Mouse (Mus musculus) forebrain, embryonic 15.5 days (tissue): Measurements from ENCODE around the gene Dhx8. TPM values are rescaled to one million over a fixed set of nuclear protein-coding genes. Genes with fewer than 3 reads are reported as not detected.

Experiments
- ATAC-seq: fragments of 200-750 bp; cut with Nextera tagmentation; replicated peaks from 2 replicates; pipeline ENCODE4 v1.8.0; 2017; ENCODE audit warnings: mild to moderate bottlenecking, moderate TSS enrichment, moderate library complexity
- H3K27ac ChIP-seq: fragments of 300-500 bp; sonication (generic); replicated peaks from 2 replicates; pipeline ENCODE4 v1.5.1; 2015; ENCODE audit warnings: mild to moderate bottlenecking, inconsistent platforms
- H3K27me3 ChIP-seq: fragments of 300-500 bp; sonication (generic); 2 replicates; pipeline ENCODE4 v1.6.1; 2015; ENCODE audit warnings: inconsistent platforms
- H3K36me3 ChIP-seq: fragments of 300-500 bp; sonication (generic); 2 replicates; pipeline ENCODE4 v1.6.1; 2015; ENCODE audit warnings: mild to moderate bottlenecking, inconsistent platforms
- H3K4me1 ChIP-seq: fragments of 300-500 bp; sonication (generic); 2 replicates; pipeline ENCODE4 v1.6.1; 2015; ENCODE audit warnings: inconsistent platforms
- H3K4me2 ChIP-seq: fragments of 300-500 bp; sonication (generic); replicated peaks from 2 replicates; pipeline ENCODE4 v1.6.1; 2015; ENCODE audit warnings: mild to moderate bottlenecking, inconsistent platforms
- H3K4me3 ChIP-seq: fragments of 300-500 bp; sonication (generic); 2 replicates; pipeline ENCODE4 v1.5.1; 2015; ENCODE audit warnings: mild to moderate bottlenecking, inconsistent platforms
- H3K9ac ChIP-seq: fragments of 300-500 bp; sonication (generic); replicated peaks from 2 replicates; pipeline ENCODE4 v1.6.1; 2015; ENCODE audit warnings: mild to moderate bottlenecking, inconsistent platforms
- H3K9me3 ChIP-seq: fragments of 300-500 bp; sonication (generic); 2 replicates; pipeline ENCODE4 v1.6.1; 2016; ENCODE audit warnings: inconsistent platforms
- WGBS: fragments of 180-500 bp; shearing (Covaris S2); methylation state at CpG from one replicate; pipeline ENCODE4 v1.1.7; 2015; ENCODE audit warnings: mixed read lengths; 5-methylcytosine and 5-hydroxymethylcytosine counted together
- polyA plus RNA-seq: library from polyadenylated mRNA; unstranded; fragments of >200 nt; fragmentation: Nextera tagmentation; extraction: Ambion mirVana; gene quantifications from 2 replicates; pipeline ENCODE4 v1.2.1, GENCODE M21; 2015

Dhx8 gene
- polyA plus RNA-seq, 1 experiment from 2014 or later, result 40.0 TPM

- no peak overlapping the region for H3K4me2 ChIP-seq
- H3K27me3 ChIP-seq, result no peaks in the 10 kb centered on the region
- no peaks in the 10 kb centered on the region for H3K9me3 ChIP-seq
- no peak overlapping the region for H3K27ac ChIP-seq
- 0 out of 2 replicates have a peak, but pooled peaks cover 5% of the 10 kb centered on the region for H3K4me1 ChIP-seq
- ATAC-seq, result no peak
- H3K4me3 ChIP-seq, result no peak overlapping the region
- 2% methylated on average over 7 of the region's 7 CpGs for WGBS
- no peak overlapping the region for H3K9ac ChIP-seq
- H3K36me3 ChIP-seq, result no peaks in the 10 kb centered on the region
These were observed 80.5 kb downstream of the Dhx8 start for GRCm38 (mm10) chr11:101813259-101813658.

GRCm38 (mm10) chr11:101814375-101815102, 81.8 kb downstream of the Dhx8 start:
- ATAC-seq, result peak; percentile 63
- H3K9ac ChIP-seq, result peak overlapping the region; percentile 20; the same call in 1 of the 2 replicates
- H3K36me3 ChIP-seq, result no peaks in the 10 kb centered on the region
- no peak overlapping the region for H3K27ac ChIP-seq
- peak overlapping the region; percentile 45 for H3K4me2 ChIP-seq
- no peaks in the 10 kb centered on the region for H3K9me3 ChIP-seq
- WGBS, result 7% methylated on average over 23 of the region's 23 CpGs
- no peaks in the 10 kb centered on the region for H3K27me3 ChIP-seq
- H3K4me3 ChIP-seq, result peak overlapping the region; percentile 28
- 0 out of 2 replicates have a peak, but pooled peaks cover 5% of the 10 kb centered on the region for H3K4me1 ChIP-seq

GRCm38 (mm10) chr11:101815103-101816085, 82.7 kb downstream of the Dhx8 start:
- no peaks in the 10 kb centered on the region for H3K27me3 ChIP-seq
- no peaks in the 10 kb centered on the region for H3K36me3 ChIP-seq
- no peak overlapping the region for H3K4me3 ChIP-seq
- 0 out of 2 replicates have a peak, but pooled peaks cover 5% of the 10 kb centered on the region for H3K4me1 ChIP-seq
- no peaks in the 10 kb centered on the region for H3K9me3 ChIP-seq
- WGBS, result 25% methylated on average over 22 of the region's 22 CpGs
- H3K27ac ChIP-seq, result no peak overlapping the region
- H3K9ac ChIP-seq, result no peak overlapping the region
- no peak for ATAC-seq
- no peak overlapping the region; the same call in 1 of the 2 replicates for H3K4me2 ChIP-seq

Other genes starting within 250 kb of the Dhx8 start
- 5.6 and 7.1 TPM in 2 replicates for gene Brca1, start 181.0 kb upstream of the Dhx8 start, polyA plus RNA-seq
- gene Nbr1, start 180.8 kb upstream of the Dhx8 start, polyA plus RNA-seq, result 116 and 130 TPM in 2 replicates
- 2.0 and 2.3 TPM in 2 replicates for gene Tmem106a, start 150.7 kb upstream of the Dhx8 start, polyA plus RNA-seq
- not detected in 2 replicates for gene Gm11634, start 133.7 kb upstream of the Dhx8 start, polyA plus RNA-seq
- gene Rdm1, start 105.7 kb upstream of the Dhx8 start, polyA plus RNA-seq, result 31.0 and 34.6 TPM in 2 replicates
- gene Arl4d, start 67.4 kb upstream of the Dhx8 start, polyA plus RNA-seq, result 45.8 TPM in 2 replicates
- gene Etv4, start 52.5 kb downstream of the Dhx8 start, polyA plus RNA-seq, result 5.7 and 6.1 TPM in 2 replicates
- gene Meox1, start 161.5 kb downstream of the Dhx8 start, polyA plus RNA-seq, result 0.51 and 0.59 TPM in 2 replicates
- gene Sost, start 234.1 kb downstream of the Dhx8 start, polyA plus RNA-seq, result not detected in 2 replicates